Mouse (Mus musculus) midbrain, embryonic 10.5 days (tissue): ENCODE measurements around the gene Plscr3. TPM values are rescaled to one million over a fixed set of nuclear protein-coding genes. Genes with fewer than 3 reads are reported as not detected.

ENCODE experiments used
- DNase-seq: peaks from one replicate; pipeline ENCODE4 v3.0.0-alpha.2; 2017; ENCODE audit warnings: low spot score
- H3K27ac ChIP-seq: fragments of 300-500 bp; sonication (generic); replicated peaks from 2 replicates; pipeline ENCODE4 v1.5.1; 2016; ENCODE audit warnings: mild to moderate bottlenecking
- H3K27me3 ChIP-seq: fragments of 300-500 bp; sonication (generic); 2 replicates; pipeline ENCODE4 v1.6.1; 2016; ENCODE audit warnings: low read depth, mild to moderate bottlenecking; ENCODE audit not compliant: poor library complexity, severe bottlenecking
- H3K36me3 ChIP-seq: fragments of 300-500 bp; sonication (generic); 2 replicates; pipeline ENCODE4 v1.6.1; 2016; ENCODE audit warnings: mild to moderate bottlenecking, moderate library complexity
- H3K4me1 ChIP-seq: fragments of 300-500 bp; sonication (generic); 2 replicates; pipeline ENCODE4 v1.6.1; 2016
- H3K4me3 ChIP-seq: fragments of 300-500 bp; sonication (generic); 2 replicates; pipeline ENCODE4 v1.5.1; 2016; ENCODE audit warnings: mild to moderate bottlenecking, moderate library complexity
- H3K9me3 ChIP-seq: fragments of 300-500 bp; sonication (generic); replicated peaks from 2 replicates; pipeline ENCODE4 v1.6.1; 2016; ENCODE audit warnings: mild to moderate bottlenecking
- WGBS: fragments of 180-500 bp; shearing (Covaris S2); methylation state at CpG from one replicate; pipeline ENCODE4 v1.1.7; 2016; 5-methylcytosine and 5-hydroxymethylcytosine counted together
- polyA plus RNA-seq: library from polyadenylated mRNA; unstranded; fragments of >200 nt; fragmentation: Nextera tagmentation; extraction: Ambion mirVana; gene quantifications from 2 replicates; pipeline ENCODE4 v1.2.1, GENCODE M21; 2016

Plscr3 gene
- polyA plus RNA-seq, 1 experiment from 2014 or later: 70.4 TPM

DNA sequence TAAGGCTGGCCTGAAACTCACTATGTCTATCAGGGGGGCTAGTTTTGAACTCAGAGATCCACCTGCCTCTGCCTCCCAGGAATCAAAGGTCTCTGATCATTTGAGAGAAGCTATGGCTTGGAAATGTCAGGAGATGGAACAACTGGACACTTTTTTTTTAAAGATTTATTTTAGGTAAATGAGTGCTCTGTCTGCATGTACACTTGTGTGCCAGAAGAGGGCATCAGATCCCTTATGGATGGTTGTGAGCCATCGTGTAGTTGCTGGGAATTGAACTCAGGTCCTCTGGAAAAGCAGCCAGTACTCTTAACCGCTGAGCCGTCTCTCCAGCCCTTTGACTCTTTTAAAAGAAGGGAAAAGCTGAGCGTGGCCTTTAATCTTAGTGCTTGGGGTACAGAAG, 39.8 kb upstream of the Plscr3 start:
- H3K36me3 ChIP-seq: no peaks in the 10 kb centered on the region
- peaks cover 42% of the 10 kb centered on the region for H3K4me1 ChIP-seq
- peaks cover 62% of the 10 kb centered on the region for H3K27me3 ChIP-seq
- H3K27ac ChIP-seq: no peak overlapping the region
- H3K4me3 ChIP-seq: no peak overlapping the region
- DNase-seq: no peak
- 86% methylated on average over 4 of the region's 4 CpGs for WGBS
- peaks cover 5% of the 10 kb centered on the region; the same call in 1 of the 2 replicates for H3K9me3 ChIP-seq

DNA sequence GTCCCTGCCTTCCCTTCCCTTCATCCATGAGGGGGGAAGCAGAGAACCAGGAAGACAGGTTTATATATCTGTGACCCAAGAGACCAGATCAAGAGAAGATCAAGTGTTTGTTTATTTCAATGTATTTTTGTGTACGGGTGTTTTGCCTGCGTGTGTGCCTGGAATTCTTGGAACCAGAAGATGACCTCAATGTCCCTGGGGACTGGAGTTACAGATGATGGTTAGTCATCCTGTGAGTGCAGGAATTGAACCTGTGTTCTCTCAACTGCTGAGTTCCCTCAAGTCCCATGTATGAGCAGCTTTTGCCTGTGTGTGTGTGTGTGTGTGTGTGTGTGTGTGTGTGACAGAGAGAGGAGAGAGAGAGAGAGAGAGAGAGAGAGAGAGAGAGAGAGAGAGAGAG, 38.5 kb upstream of the Plscr3 start:
- WGBS: 82% methylated on average over 2 of the region's 2 CpGs
- Histone ChIP-seq H3K4me3 (no peak overlapping the region), H3K4me1 (peaks cover 30% of the 10 kb centered on the region), H3K9me3 (peaks cover 5% of the 10 kb centered on the region; the same call in 1 of the 2 replicates), H3K27me3 (peaks cover 49% of the 10 kb centered on the region), H3K27ac (no peak overlapping the region), H3K36me3 (no peaks in the 10 kb centered on the region)
- no peak for DNase-seq

DNA sequence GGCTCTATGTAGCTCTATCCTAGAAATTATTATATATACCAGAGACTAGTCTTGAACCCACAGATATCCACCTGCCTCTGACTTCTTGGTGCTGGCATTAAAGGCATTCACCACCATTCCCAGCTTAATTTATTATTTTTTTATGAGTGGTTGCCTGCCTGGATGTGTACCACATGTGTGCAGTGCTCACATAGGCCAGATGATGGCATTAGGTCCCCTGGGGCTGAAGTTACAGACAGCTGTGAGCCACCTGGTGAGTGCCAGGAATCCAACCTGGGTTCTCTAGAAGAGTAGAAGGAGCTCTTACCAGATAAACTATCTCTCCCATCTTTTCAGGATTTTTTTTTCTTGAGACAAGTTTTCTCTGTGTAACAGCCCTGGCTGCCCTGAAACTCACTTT, 35.9 kb upstream of the Plscr3 start:
- H3K27ac ChIP-seq: no peak overlapping the region
- peaks cover 3% of the 10 kb centered on the region; the same call in 1 of the 2 replicates for H3K4me1 ChIP-seq
- no peaks in the 10 kb centered on the region for H3K36me3 ChIP-seq
- H3K4me3 ChIP-seq: no peak overlapping the region
- H3K27me3 ChIP-seq: peaks cover 23% of the 10 kb centered on the region
- peaks cover 5% of the 10 kb centered on the region; the same call in 1 of the 2 replicates for H3K9me3 ChIP-seq
- DNase-seq: no peak

DNA sequence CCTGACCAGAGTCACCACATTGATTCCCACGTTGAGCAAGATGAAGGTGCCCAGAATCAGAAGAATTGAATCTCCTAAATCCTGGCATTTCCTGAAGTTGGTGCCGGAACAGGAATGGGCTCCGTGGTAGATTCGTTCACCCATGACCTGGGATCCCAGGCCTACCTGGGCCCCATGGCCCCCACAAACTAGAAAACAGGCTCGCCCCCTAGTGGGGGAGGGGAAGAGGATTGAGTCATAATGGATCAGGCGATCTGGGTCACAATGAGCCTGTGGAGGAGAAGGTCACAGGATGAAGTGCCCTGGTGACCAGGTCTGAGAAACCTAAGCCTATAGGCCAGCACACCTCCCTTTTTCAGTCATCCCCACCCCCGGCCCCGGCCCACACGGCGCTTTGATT, 31.0 kb upstream of the Plscr3 start, which contains the start of gene Gm39566:
Gene Gm39566, minus strand, starts transcription at position 144 of the 400 bp plus-strand sequence.
- H3K27me3 ChIP-seq: no peaks in the 10 kb centered on the region; the same call in 1 of the 2 replicates
- no peak within 1 kb of the TSS for H3K27ac ChIP-seq
- DNase-seq: no peak
- no peaks in the 10 kb centered on the region for H3K36me3 ChIP-seq
- 66% methylated on average over 10 of the region's 10 CpGs for WGBS
- H3K9me3 ChIP-seq: peaks cover 19% of the 10 kb centered on the region
- H3K4me3 ChIP-seq: no peak within 1 kb of the TSS
- H3K4me1 ChIP-seq: no peaks in the 10 kb centered on the region

DNA sequence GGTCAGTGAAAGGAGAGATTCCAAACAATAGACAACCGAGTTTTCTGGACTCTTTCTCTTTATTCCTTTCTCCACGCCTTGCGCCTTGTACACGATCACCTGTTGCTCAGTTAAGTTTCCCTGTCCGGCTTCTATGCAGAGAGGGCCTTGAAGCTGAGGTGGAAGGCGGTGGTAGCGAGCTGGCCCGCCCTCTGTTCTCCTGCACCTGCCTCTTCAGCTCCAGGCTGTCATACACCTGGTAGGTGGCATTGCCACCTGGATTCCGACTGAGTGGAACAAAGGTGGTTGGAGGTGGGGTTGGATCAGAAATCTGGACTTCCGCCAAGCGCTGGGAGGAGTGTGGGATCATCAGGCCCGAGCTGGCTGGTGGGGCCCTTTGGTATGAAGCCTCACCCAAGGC, 29.7 kb upstream of the Plscr3 start:
- no peaks in the 10 kb centered on the region; the same call in 1 of the 2 replicates for H3K27me3 ChIP-seq
- H3K9me3 ChIP-seq: peaks cover 19% of the 10 kb centered on the region
- WGBS: 91% methylated on average over 12 of the region's 12 CpGs
- H3K27ac ChIP-seq: no peak overlapping the region
- H3K4me3 ChIP-seq: no peak overlapping the region
- no peak for DNase-seq
- no peaks in the 10 kb centered on the region for H3K4me1 ChIP-seq
- no peaks in the 10 kb centered on the region for H3K36me3 ChIP-seq

DNA sequence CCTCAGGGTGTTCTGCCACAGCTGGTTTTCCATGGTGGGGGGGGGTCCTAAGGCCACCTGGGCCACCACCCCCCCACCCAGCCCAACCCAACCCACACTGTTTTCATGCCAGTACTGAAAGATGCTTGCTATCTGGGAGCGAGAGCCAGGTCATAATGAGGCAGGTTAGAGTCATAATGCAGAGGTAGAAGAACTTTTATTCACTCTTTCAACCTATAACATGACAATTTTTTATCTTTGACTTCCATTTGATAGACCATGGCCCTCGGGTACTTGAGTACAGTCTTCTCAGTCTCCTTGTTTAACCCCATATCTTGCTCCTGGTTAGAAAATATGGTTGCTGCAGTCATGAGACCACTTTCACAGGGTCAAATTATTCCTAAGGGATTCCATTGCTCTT, 27.8 kb upstream of the Plscr3 start, which contains the start of gene Spem2:
Gene Spem2, minus strand, starts transcription at position 101 of the 400 bp plus-strand sequence.
- no peaks in the 10 kb centered on the region for H3K36me3 ChIP-seq
- no peak for DNase-seq
- H3K9me3 ChIP-seq: peaks cover 19% of the 10 kb centered on the region
- no peaks in the 10 kb centered on the region; the same call in 1 of the 2 replicates for H3K27me3 ChIP-seq
- no peak within 1 kb of the TSS for H3K4me3 ChIP-seq
- 84% methylated on average over 2 of the region's 2 CpGs for WGBS
- no peak within 1 kb of the TSS for H3K27ac ChIP-seq
- H3K4me1 ChIP-seq: no peaks in the 10 kb centered on the region; the same call in 1 of the 2 replicates

DNA sequence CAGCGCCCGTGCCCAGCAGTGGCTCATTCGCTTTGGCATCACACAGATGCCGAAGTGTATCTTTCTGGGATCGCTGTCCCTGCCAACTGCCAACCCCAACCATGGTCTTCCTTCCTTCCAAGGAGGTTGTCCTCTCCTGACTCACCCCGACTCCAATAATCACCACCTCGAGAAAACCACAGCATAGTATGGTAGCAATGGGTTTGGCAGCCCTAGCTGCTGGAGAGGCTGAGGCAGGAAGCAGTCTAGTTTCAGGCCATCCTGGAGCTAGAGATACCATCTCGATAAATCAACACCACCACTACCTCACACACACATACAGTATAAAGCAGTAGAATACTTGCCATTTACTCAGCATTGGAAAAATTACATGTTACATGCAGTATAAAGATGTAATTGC, 27.3 kb upstream of the Plscr3 start:
- Histone ChIP-seq H3K4me1 (no peaks in the 10 kb centered on the region; the same call in 1 of the 2 replicates), H3K9me3 (peaks cover 19% of the 10 kb centered on the region), H3K4me3 (no peak overlapping the region), H3K27ac (no peak overlapping the region), H3K27me3 (no peaks in the 10 kb centered on the region; the same call in 1 of the 2 replicates), H3K36me3 (no peaks in the 10 kb centered on the region)
- no peak for DNase-seq
- WGBS: 91% methylated on average over 8 of the region's 8 CpGs

DNA sequence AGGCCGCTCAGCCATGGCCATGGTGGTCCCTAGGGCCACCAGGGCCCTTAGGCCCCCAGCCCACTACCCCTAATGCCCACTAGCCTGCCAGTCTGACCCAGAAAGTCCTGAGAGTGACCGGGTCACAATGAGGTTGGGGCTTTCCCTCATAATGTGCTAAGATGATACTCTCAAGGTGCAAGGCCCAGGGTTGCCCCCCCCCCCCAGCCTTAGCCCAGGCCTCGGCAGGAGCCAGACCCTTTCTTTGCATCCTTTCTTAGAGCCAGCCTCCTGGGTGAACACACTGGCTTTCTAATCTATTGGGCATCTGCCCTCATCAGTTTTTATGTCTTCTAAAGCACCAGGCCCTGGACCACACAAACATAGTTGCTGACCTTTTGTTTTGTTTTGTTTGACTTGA, 24.1 kb upstream of the Plscr3 start, which contains the start of gene Spem1:
Gene Spem1, minus strand, starts transcription at position 101 of the 400 bp plus-strand sequence.
- H3K4me1 ChIP-seq: peaks cover 3% of the 10 kb centered on the region
- H3K4me3 ChIP-seq: no peak within 1 kb of the TSS
- H3K36me3 ChIP-seq: peaks cover 32% of the 10 kb centered on the region
- H3K9me3 ChIP-seq: peaks cover 12% of the 10 kb centered on the region
- H3K27ac ChIP-seq: 0 out of 2 replicates have a peak within 1 kb of the TSS, but pooled peaks have one; percentile 23
- 91% methylated on average over 3 of the region's 3 CpGs for WGBS
- no peak for DNase-seq
- H3K27me3 ChIP-seq: no peaks in the 10 kb centered on the region

DNA sequence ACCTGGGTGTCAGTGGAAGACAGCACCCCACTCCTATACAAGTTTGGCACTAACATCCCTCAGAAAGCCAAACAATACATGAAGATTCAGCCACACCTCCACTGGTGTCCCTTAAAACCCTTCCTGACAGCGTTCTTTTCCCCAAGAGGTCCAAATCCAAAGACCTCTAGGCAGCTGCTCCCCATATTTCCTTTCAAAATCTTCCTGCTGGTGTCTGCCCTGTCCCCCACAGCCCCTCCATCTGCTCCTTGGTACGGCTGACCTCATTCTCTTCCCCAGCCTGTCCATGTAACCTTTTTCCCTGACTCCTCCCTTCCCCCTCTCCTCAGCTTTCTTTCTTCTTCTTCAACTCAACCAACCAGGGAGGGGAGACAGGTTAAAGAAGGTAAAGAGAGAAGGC, 22.7 kb upstream of the Plscr3 start:
- Histone ChIP-seq H3K36me3 (peaks cover 45% of the 10 kb centered on the region), H3K27ac (no peak overlapping the region), H3K27me3 (no peaks in the 10 kb centered on the region), H3K4me1 (peaks cover 3% of the 10 kb centered on the region), H3K4me3 (no peak overlapping the region), H3K9me3 (peaks cover 4% of the 10 kb centered on the region; the same call in 1 of the 2 replicates)
- 69% methylated on average over 2 of the region's 2 CpGs for WGBS
- DNase-seq: no peak

DNA sequence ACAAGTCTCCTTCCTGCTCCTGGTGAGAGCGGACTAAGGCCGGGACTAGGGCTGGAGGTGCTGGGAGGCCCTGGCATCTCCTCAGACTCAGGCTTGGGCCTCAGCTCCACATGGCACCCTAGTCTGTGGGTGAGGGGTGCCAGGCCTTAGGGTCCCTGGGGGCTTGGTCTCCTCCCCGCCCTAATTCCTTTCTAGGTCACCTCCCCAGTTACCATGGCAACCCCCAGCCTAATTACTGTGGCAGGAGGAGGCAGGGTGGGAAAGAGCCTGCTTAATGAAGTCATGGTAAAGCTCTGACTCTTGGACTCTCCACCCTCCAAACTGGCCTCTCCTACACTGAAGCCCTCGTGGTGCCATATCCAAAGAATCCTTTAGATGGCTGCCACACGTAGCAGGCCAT, 17.3 kb upstream of the Plscr3 start:
- peaks cover 4% of the 10 kb centered on the region; the same call in 1 of the 2 replicates for H3K9me3 ChIP-seq
- peaks cover 32% of the 10 kb centered on the region for H3K4me1 ChIP-seq
- no peak overlapping the region for H3K4me3 ChIP-seq
- WGBS: 69% methylated on average over 5 of the region's 5 CpGs
- no peak for DNase-seq
- peaks cover 17% of the 10 kb centered on the region for H3K27me3 ChIP-seq
- H3K36me3 ChIP-seq: peaks cover 90% of the 10 kb centered on the region
- H3K27ac ChIP-seq: no peak overlapping the region

DNA sequence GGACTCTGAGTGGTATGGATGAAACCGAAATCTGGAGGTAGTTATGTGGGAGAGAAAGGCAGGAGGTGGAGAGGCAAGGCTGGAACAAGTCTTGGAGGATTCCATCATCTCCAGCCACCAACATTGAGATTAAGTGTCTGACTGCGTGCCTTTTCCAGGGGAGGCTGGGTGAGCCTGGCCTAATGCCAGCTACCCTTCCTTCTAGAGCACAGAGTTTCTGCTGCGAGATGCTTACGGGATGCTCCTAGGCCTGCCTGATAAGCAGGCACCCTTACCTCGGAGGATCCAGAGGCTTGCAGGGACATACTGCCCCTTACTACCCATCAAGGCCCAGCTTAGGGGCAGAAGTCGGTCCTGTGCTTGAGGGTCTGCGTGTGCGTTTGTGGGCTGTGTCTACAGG, 12.6 kb upstream of the Plscr3 start:
- peaks cover 45% of the 10 kb centered on the region for H3K36me3 ChIP-seq
- peak overlapping the region; percentile 93 for H3K27ac ChIP-seq
- no peaks in the 10 kb centered on the region for H3K9me3 ChIP-seq
- H3K4me1 ChIP-seq: peaks cover 72% of the 10 kb centered on the region
- DNase-seq: no peak
- 69% methylated on average over 8 of the region's 8 CpGs for WGBS
- H3K4me3 ChIP-seq: peak overlapping the region; percentile 86
- H3K27me3 ChIP-seq: peaks cover 44% of the 10 kb centered on the region

DNA sequence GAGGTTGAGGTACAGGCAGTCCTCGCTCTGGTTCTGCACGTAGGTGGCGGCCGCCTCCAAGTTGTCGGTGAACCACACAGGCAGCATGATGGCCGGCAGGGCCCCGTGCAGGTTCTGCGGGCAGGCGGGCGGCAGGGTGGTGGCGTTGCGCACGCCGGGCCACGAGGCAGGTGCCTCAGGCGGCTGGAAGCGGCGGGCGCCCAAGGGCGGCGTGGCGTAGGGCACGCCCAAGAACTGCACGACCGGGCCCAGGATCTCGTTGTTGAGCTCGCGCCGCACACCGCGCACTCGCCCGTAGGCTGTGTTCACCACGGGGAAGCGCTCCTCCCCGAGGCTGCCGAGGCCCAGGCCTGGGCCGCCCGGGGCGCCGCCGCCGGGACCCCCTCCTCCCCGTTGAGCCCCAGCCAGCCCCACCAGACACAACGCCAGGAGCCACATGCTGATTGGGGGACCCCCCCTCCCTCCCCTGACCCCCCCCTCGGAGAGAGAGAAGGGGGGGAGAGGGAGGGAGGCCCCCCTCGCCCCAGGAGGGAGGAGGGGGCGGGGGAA, 12.1 kb upstream of the Plscr3 start:
- no peaks in the 10 kb centered on the region for H3K9me3 ChIP-seq
- WGBS: 7% methylated on average over 47 of the region's 48 CpGs
- H3K36me3 ChIP-seq: peaks cover 40% of the 10 kb centered on the region
- peak overlapping the region; percentile 93 for H3K27ac ChIP-seq
- H3K4me3 ChIP-seq: peak overlapping the region; percentile 86
- H3K4me1 ChIP-seq: peaks cover 73% of the 10 kb centered on the region
- peaks cover 44% of the 10 kb centered on the region for H3K27me3 ChIP-seq
- DNase-seq: peak; percentile 52

DNA sequence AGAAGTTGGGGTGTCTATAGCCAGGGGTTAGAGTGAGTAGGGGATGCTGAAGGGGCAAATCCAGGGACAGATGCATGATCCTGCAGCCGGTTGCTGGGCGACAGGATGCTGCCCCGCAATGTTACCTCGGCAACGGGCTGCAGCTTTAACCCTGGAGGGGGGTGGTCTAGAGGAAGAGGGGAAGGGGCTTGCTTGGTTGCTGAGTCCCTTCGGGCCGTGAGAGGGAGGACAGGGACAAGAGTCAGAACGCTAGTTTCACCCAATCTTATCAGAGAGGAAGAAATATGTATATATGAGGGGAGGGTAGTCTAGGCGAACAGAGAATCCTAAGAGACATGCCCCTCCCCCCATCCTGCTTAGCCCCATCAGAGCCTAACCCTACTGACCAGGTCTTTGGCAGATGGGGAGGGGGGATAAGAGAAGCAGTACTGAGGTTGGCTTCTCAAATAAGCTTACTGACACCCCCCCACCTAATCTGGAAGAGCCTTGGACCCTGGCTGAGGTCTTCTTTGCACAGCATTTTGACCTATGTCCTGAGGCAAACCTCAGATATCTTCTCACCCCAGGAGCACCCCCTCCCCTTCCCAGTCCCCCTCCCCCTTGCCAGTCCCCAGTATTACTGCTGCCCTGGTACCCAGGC, 10.7 kb upstream of the Plscr3 start:
- Histone ChIP-seq H3K27ac (peak overlapping the region; percentile 93), H3K4me1 (peaks cover 74% of the 10 kb centered on the region), H3K9me3 (no peaks in the 10 kb centered on the region), H3K27me3 (peaks cover 44% of the 10 kb centered on the region), H3K4me3 (peak overlapping the region; percentile 86), H3K36me3 (peaks cover 34% of the 10 kb centered on the region)
- peak; percentile 83 for DNase-seq
- WGBS: 2% methylated on average over 9 of the region's 9 CpGs
